Mouse (Mus musculus): ENCODE results near the gene Klhl13. TPM values are rescaled to one million over a fixed set of nuclear protein-coding genes. Genes with fewer than 3 reads are reported as not detected.

Gene Klhl13
- polyA plus RNA-seq, 1 experiment from 2014 or later = 143 TPM

DNA sequence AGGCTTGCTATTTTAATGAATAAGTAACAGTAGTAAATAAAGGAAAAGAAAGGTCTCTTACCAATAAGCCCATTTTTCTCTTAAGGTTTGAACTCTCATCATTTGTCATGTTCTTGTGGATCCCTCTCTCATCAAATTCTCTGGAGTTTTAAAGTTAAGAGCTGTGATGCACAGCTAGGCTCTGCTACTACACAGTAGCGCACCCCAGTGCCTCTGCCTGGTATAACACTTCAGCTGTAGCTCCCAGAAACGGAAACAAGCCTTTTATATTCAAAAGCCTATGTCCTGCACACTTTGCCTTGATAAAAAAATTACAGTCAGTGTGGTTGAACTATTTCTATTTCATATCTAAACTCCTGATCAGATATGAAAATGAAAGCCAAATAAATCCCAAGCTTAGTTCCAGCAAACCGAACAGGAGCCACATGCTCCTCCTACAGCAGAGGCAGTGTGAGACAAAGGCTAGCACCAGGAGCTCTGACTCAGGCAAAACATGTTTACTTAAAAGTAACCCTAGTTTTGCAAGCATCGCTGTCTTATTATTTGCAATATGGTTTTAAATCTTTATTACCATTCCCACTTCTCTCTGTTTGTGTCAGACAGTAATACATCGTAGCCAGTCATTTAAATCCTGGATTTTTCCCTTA is 68.8 kb downstream of the Klhl13 start:
- H3K9me3 ChIP-seq (ENCODE audit: control insufficient read depth, low read length) = no peaks in the 10 kb centered on the region
- no peaks in the 10 kb centered on the region for H3K36me3 ChIP-seq (ENCODE audit: control insufficient read depth, insufficient read depth, low read length)
- peak; percentile 17 for DNase-seq (ENCODE audit: low spot score)
- H3K27ac ChIP-seq (replicated peaks; ENCODE audit: low read depth, low read length) = no peak overlapping the region
- WGBS = 32% methylated on average over 5 of the region's 5 CpGs
- H3K4me3 ChIP-seq (ENCODE audit: low read depth, low read length) = no peak overlapping the region
- H3K9ac ChIP-seq (ENCODE audit: low read depth, low read length) = no peak overlapping the region
- no peaks in the 10 kb centered on the region for H3K4me1 ChIP-seq (ENCODE audit: control insufficient read depth, insufficient read depth, low read length)
- ATAC-seq (ENCODE audit: low read depth) = no peak
- H3K4me2 ChIP-seq (ENCODE audit: low read depth, low read length) = no peak overlapping the region
- no peaks in the 10 kb centered on the region for H3K27me3 ChIP-seq (replicated peaks; ENCODE audit: control insufficient read depth, insufficient read depth, low read length)

DNA sequence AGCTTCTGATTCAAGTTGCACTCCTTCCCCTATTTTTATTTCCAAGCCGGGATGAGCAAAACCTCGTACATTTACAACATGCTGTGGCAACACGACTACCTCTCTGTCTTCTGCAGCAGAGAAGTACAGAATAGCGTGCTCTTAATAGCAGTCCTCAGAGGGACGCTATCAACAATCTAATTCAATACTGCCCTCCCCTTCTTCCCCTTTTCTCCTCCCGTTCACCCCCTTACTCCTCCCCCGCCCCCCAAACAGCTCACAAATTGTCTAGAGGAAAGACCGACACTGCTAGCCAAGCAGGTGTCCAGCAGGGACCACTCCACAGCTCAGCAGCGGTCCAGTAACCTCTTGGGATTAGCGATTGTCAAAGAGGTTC is 79.5 kb downstream of the Klhl13 start:
- Histone ChIP-seq H3K27me3 (replicated peaks; ENCODE audit: control insufficient read depth, insufficient read depth, low read length) (no peaks in the 10 kb centered on the region), H3K4me2 (ENCODE audit: low read depth, low read length) (peak overlapping the region; percentile 34), H3K9me3 (ENCODE audit: control insufficient read depth, low read length) (no peaks in the 10 kb centered on the region), H3K36me3 (ENCODE audit: control insufficient read depth, insufficient read depth, low read length) (no peaks in the 10 kb centered on the region), H3K4me3 (ENCODE audit: low read depth, low read length) (no peak overlapping the region), H3K27ac (replicated peaks; ENCODE audit: low read depth, low read length) (no peak overlapping the region), H3K9ac (ENCODE audit: low read depth, low read length) (no peak overlapping the region), H3K4me1 (ENCODE audit: control insufficient read depth, insufficient read depth, low read length) (no peaks in the 10 kb centered on the region)
- DNase-seq (ENCODE audit: low spot score) (peak; percentile 1), ATAC-seq (ENCODE audit: low read depth) (no peak)
- WGBS = 22% methylated on average over 10 of the region's 10 CpGs

DNA sequence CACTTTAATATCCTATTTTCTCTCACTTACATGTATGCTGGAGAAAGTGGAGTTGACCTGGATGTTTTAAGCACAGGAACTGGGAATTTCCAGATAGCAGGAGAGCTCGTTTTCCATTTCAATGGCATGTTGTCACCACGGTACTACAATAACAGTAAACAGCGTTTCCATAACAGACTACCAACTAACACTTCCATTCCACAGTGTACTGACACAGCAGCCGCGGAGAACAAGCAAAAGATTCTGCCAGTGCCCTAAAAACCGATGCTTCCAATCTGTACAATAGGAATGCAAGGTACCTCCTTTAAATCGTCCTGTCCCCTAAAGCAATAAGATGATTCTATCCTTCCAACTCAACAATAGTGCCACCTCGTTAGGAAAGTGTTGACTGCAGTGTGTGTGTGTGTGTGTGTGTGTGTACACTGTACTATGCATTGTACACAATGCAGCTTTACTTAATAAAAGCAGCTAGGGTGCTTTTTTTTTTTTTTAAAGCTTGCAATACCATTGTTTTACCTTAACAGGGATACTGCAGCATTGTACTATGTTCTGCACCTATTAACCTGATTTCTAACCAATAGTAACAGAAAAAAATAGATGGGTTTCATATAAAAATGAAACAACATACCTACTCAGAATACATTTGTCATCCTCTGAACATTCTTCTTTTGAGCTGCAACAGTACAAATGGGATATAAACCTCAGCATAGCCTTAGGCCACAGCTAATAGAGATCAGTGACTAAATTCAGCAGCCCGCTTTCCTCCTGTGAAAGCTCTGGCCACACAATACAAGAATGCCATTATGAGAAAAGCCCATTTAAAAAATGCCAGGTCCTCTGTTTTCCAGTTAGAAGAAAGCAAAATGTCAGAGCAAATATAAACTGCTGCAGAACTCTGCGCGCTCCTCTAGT is 80.1 kb downstream of the Klhl13 start:
- no peaks in the 10 kb centered on the region for H3K9me3 ChIP-seq (ENCODE audit: control insufficient read depth, low read length)
- H3K27me3 ChIP-seq (replicated peaks; ENCODE audit: control insufficient read depth, insufficient read depth, low read length) = no peaks in the 10 kb centered on the region
- H3K27ac ChIP-seq (replicated peaks; ENCODE audit: low read depth, low read length) = no peak overlapping the region
- H3K4me1 ChIP-seq (ENCODE audit: control insufficient read depth, insufficient read depth, low read length) = no peaks in the 10 kb centered on the region
- no peak overlapping the region for H3K9ac ChIP-seq (ENCODE audit: low read depth, low read length)
- 52% methylated on average over 11 of the region's 11 CpGs for WGBS
- ATAC-seq (ENCODE audit: low read depth) (no peak), DNase-seq (ENCODE audit: low spot score) (no peak)
- no peaks in the 10 kb centered on the region for H3K36me3 ChIP-seq (ENCODE audit: control insufficient read depth, insufficient read depth, low read length)
- no peak overlapping the region for H3K4me3 ChIP-seq (ENCODE audit: low read depth, low read length)
- H3K4me2 ChIP-seq (ENCODE audit: low read depth, low read length) = peak overlapping the region; percentile 34

DNA sequence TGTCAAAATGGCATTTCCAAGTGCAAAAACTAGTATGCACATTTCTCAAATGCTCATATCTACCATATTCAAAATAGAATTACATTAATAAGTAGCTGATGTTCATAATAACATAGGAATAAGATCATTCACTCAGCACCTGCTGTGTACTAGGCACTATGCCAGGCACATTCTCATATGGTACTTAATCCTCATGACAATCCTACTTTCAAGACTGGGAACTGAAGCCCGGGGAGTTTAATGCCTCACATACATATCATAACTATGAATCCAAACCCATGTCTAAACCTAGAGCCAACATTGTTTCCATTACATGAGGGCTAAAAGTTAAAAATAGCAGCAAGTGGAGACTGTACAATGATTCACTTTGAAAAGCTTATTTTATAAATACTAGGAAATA is 97.3 kb downstream of the Klhl13 start:
- Histone ChIP-seq H3K9me3 (ENCODE audit: control insufficient read depth, low read length) (no peaks in the 10 kb centered on the region), H3K36me3 (ENCODE audit: control insufficient read depth, insufficient read depth, low read length) (no peaks in the 10 kb centered on the region), H3K9ac (ENCODE audit: low read depth, low read length) (no peak overlapping the region), H3K4me3 (ENCODE audit: low read depth, low read length) (no peak overlapping the region), H3K4me1 (ENCODE audit: control insufficient read depth, insufficient read depth, low read length) (no peaks in the 10 kb centered on the region), H3K27me3 (replicated peaks; ENCODE audit: control insufficient read depth, insufficient read depth, low read length) (no peaks in the 10 kb centered on the region), H3K27ac (replicated peaks; ENCODE audit: low read depth, low read length) (no peak overlapping the region), H3K4me2 (ENCODE audit: low read depth, low read length) (no peak overlapping the region)
- 43% methylated on average over 1 of the region's 1 CpGs for WGBS
- 0 out of 2 replicates have a peak, but pooled peaks have one; percentile 15 for ATAC-seq (ENCODE audit: low read depth)
- peak; percentile 67 for DNase-seq (ENCODE audit: low spot score)

DNA sequence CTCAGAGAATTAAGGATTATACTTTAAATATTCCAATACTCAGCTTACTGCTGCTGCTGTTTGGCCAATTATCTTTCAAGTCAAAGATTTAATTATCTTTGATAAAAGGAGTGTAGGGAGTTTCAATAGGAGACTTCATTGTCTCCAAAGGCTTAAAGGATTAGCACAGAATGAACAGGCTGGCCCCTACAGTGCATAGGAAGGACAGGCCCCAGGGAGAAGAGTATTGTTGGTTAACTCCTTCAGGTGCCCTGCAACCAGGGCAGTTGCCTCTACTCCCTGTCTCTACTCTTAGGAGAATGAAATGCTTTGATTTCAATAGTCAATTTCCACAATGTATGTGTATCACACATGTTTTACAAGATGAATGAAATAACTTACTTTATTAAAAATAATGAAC is 116.1 kb downstream of the Klhl13 start:
- Histone ChIP-seq H3K4me1 (ENCODE audit: control insufficient read depth, insufficient read depth, low read length) (no peaks in the 10 kb centered on the region), H3K4me3 (ENCODE audit: low read depth, low read length) (no peak overlapping the region), H3K4me2 (ENCODE audit: low read depth, low read length) (no peak overlapping the region), H3K9me3 (ENCODE audit: control insufficient read depth, low read length) (no peaks in the 10 kb centered on the region), H3K27ac (replicated peaks; ENCODE audit: low read depth, low read length) (no peak overlapping the region), H3K9ac (ENCODE audit: low read depth, low read length) (no peak overlapping the region), H3K27me3 (replicated peaks; ENCODE audit: control insufficient read depth, insufficient read depth, low read length) (no peaks in the 10 kb centered on the region), H3K36me3 (ENCODE audit: control insufficient read depth, insufficient read depth, low read length) (no peaks in the 10 kb centered on the region)
- peak; percentile 8 for DNase-seq (ENCODE audit: low spot score)
- no peak; the same call in 1 of the 2 replicates for ATAC-seq (ENCODE audit: low read depth)

All from embryonic facial prominence, embryonic 14.5 days (tissue).